Mouse (Mus musculus) limb, embryonic 11.5 days (tissue): ENCODE measurements around the gene Mapk8ip3. TPM values are rescaled to one million over a fixed set of nuclear protein-coding genes. Genes with fewer than 3 reads are reported as not detected.
A peak's percentile ranks its signal among the peaks of the same experiment; 100 is the strongest.

Experiments
- ATAC-seq: fragments of 200-750 bp; cut with Nextera tagmentation; 2 replicates; pipeline ENCODE4 v1.8.0; 2017; ENCODE audit warnings: low read depth; ENCODE audit not compliant: insufficient number of reproducible peaks, low FRiP score, low TSS enrichment
- DNase-seq: peaks from one replicate; pipeline ENCODE4 v3.0.0-alpha.2; 2015; ENCODE audit warnings: low spot score
- H3K27ac ChIP-seq: fragments of 300-500 bp; sonication (generic); replicated peaks from 2 replicates; pipeline ENCODE4 v1.5.1; 2014; ENCODE audit warnings: low read depth, mild to moderate bottlenecking, low read length
- H3K27me3 ChIP-seq: fragments of 300-500 bp; sonication (generic); 2 replicates; pipeline ENCODE4 v1.6.1; 2014; ENCODE audit warnings: mild to moderate bottlenecking, low read length, mixed read lengths; ENCODE audit not compliant: control insufficient read depth, insufficient read depth
- H3K36me3 ChIP-seq: fragments of 300-500 bp; sonication (generic); 2 replicates; pipeline ENCODE4 v1.6.1; 2014; ENCODE audit warnings: mild to moderate bottlenecking, low read length, moderate library complexity, mixed read lengths; ENCODE audit not compliant: control insufficient read depth, insufficient read depth
- H3K4me1 ChIP-seq: fragments of 300-500 bp; sonication (generic); 2 replicates; pipeline ENCODE4 v1.6.1; 2014; ENCODE audit warnings: low read length, mixed read lengths; ENCODE audit not compliant: control insufficient read depth, insufficient read depth
- H3K4me2 ChIP-seq: fragments of 300-500 bp; sonication (generic); 2 replicates; pipeline ENCODE4 v1.6.1; 2014; ENCODE audit warnings: low read depth, mild to moderate bottlenecking, moderate library complexity; ENCODE audit not compliant: severe bottlenecking
- H3K4me3 ChIP-seq: fragments of 300-500 bp; sonication (generic); 2 replicates; pipeline ENCODE4 v1.5.1; 2014; ENCODE audit warnings: low read depth, low read length
- H3K9ac ChIP-seq: fragments of 300-500 bp; sonication (generic); 2 replicates; pipeline ENCODE4 v1.6.1; 2014; ENCODE audit warnings: mild to moderate bottlenecking, low read length
- H3K9me3 ChIP-seq: fragments of 300-500 bp; sonication (generic); 2 replicates; pipeline ENCODE4 v1.6.1; 2016; ENCODE audit warnings: low read length; ENCODE audit not compliant: control insufficient read depth
- WGBS: fragments of 180-500 bp; shearing (Covaris S2); extraction: QIAGEN DNeasy Blood & Tissue Kit; methylation state at CpG from one replicate; pipeline ENCODE4 v1.1.7; 2014; 5-methylcytosine and 5-hydroxymethylcytosine counted together
- polyA plus RNA-seq: library from polyadenylated mRNA; unstranded; fragments of >200 nt; fragmentation: Nextera tagmentation; extraction: Ambion mirVana; gene quantifications from 2 replicates; pipeline ENCODE4 v1.2.1, GENCODE M21; 2014

Mapk8ip3 gene
- polyA plus RNA-seq, 1 experiment from 2014 or later = 31.0 TPM

DNA sequence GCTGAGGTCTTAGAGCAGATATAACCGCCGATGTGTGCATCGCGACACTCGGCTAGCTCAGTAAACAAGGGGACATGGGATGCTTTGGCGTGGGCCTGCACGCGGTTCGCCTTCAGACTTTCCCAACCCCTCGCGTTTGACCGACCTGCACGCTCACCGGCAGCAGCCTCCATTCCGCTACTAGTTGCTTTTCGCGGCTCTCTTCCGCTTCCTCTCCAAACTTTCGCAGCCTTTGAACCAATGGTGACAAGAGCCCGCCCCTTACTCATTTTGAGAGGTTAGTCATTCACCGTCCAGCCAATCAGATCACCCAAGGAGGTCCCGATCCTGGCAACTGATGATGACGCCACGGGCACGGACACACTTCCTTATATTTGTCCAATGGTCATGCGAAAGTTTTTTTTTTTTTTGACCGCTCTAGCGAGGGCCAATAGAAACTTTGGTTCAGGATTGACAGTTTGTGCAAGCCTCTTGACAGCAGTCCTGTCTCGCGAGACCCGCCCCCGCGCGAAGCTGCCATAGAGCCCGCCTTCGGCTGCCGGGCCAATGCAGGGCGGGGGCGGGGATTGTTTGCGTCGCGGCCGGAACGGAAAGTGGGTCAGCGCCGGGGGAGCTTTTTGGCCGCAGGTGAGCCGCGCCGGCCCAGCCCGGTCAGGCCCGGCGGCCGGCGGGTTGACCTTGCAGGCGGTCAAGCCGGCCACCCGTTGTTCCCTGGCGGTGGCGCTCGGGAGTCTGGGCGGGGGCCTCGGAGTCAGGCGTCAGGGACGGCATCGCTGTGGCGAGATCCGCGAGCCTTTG is 50.4 kb downstream of the Mapk8ip3 start, which contains the start of the genes Nubp2 and Spsb3:
Gene Nubp2 (minus strand): TSS at position 216 of the 798 bp plus-strand sequence.
Gene Spsb3 (plus strand): TSS at position 510 of the 798 bp plus-strand sequence.
- peak within 1 kb of the TSS; percentile 93 for H3K4me2 ChIP-seq
- WGBS = under 1% methylated on average over 69 of the region's 69 CpGs
- H3K27me3 ChIP-seq = no peaks in the 10 kb centered on the region
- peak within 1 kb of the TSS; percentile 84 for H3K4me3 ChIP-seq
- DNase-seq (peak; percentile 96), ATAC-seq (peak; percentile 96)
- peaks cover 15% of the 10 kb centered on the region; the same call in 1 of the 2 replicates for H3K4me1 ChIP-seq
- no peaks in the 10 kb centered on the region for H3K9me3 ChIP-seq
- H3K9ac ChIP-seq = peak within 1 kb of the TSS; percentile 75
- no peak within 1 kb of the TSS for H3K27ac ChIP-seq
- peaks cover 17% of the 10 kb centered on the region for H3K36me3 ChIP-seq

DNA sequence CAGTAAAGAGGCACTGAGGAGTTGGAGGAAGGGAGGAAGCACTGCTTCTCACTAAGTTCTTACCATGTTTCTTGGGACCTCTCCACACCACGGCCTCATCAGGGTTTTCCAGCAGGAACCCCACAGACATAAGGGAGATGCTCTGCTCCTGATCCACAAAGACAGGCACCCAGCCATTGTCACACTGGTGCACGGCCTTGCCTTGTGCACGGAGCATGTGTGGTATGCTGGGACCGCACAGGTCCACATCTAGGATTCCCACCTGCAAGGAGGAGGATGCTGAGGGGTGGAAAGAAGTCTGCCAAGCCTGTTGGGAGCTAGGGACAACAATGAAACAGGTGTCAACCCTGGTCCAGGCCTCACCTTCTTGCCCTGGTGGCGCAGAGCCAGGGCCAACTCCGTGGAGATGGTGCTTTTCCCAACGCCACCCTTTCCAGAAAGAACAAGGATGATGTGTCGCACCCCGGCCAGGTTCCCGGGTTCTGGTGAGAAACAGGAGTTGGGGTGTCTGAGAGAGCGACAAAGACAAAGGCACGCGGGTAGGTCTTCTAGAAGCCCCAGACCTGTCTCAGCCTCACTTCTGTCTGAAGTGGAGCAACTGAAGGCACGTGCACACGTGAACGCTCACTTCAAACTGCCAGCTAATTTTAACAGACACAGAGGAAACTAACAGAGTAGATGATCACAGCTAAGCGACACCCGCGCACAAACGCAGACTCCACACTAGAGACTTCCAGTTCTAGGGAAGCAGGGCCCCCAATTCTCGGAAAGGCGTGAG is 51.2 kb downstream of the Mapk8ip3 start:
- Histone ChIP-seq H3K4me2 (peak overlapping the region; percentile 88), H3K9ac (peak overlapping the region; percentile 59), H3K9me3 (no peaks in the 10 kb centered on the region), H3K27me3 (no peaks in the 10 kb centered on the region), H3K36me3 (peaks cover 10% of the 10 kb centered on the region), H3K27ac (no peak overlapping the region), H3K4me3 (peak overlapping the region; percentile 84), H3K4me1 (peaks cover 15% of the 10 kb centered on the region; the same call in 1 of the 2 replicates)
- WGBS = 22% methylated on average over 22 of the region's 22 CpGs
- DNase-seq (no peak), ATAC-seq (no peak; the same call in 1 of the 2 replicates)

- Histone ChIP-seq H3K36me3 (peaks cover 5% of the 10 kb centered on the region; the same call in 1 of the 2 replicates), H3K9me3 (no peaks in the 10 kb centered on the region), H3K4me1 (peaks cover 15% of the 10 kb centered on the region; the same call in 1 of the 2 replicates), H3K4me2 (no peak overlapping the region; the same call in 1 of the 2 replicates), H3K27ac (no peak overlapping the region), H3K27me3 (no peaks in the 10 kb centered on the region), H3K9ac (no peak overlapping the region), H3K4me3 (no peak overlapping the region)
- ATAC-seq = no peak
- 86% methylated on average over 6 of the region's 6 CpGs for WGBS
- no peak for DNase-seq
Measured at GRCm38 (mm10) chr17:24884391-24884790, 52.4 kb downstream of the Mapk8ip3 start.

DNA sequence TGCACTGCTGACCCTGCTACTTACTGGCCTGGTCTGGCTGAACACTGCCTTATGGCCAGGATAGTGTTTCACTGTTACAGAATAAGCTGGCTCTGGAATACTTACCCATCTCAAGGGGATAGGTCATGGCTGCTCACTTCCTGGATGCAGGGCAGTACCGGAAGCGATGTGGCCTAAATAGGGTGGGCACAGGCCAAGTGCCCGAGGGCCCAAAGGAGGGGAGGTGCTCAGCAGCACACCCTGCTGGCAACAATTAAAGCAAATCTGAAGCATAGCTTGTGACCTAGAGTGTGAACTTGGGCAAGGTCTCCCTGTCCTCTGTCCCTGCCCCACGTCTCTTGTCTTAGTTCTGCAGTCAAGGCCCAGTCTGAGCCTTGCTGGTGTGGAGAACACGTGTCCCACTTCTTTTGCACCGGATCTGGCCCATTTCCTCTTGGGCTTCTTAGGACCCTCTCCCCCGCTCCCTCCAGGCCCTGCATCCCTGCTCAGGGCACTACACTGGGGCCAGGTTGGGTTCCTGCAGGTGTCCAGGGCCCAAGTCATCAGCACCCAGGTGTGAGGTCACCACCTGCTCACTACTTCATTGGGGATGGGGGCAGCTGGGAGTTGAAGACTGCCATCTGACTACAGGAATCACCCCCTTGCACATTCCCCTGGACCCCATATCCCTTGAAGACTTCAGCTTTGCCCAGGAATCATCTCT is 54.9 kb downstream of the Mapk8ip3 start:
- Histone ChIP-seq H3K27me3 (no peaks in the 10 kb centered on the region), H3K4me2 (no peak overlapping the region), H3K4me1 (peaks cover 12% of the 10 kb centered on the region), H3K4me3 (no peak overlapping the region), H3K36me3 (peaks cover 5% of the 10 kb centered on the region; the same call in 1 of the 2 replicates), H3K27ac (no peak overlapping the region), H3K9ac (no peak overlapping the region), H3K9me3 (no peaks in the 10 kb centered on the region)
- ATAC-seq (no peak), DNase-seq (peak; percentile 58)
- 51% methylated on average over 7 of the region's 7 CpGs for WGBS

- no peak overlapping the region for H3K4me3 ChIP-seq
- WGBS = 78% methylated on average over 8 of the region's 8 CpGs
- H3K4me1 ChIP-seq = peaks cover 5% of the 10 kb centered on the region
- ATAC-seq (no peak; the same call in 1 of the 2 replicates), DNase-seq (no peak)
- peaks cover 5% of the 10 kb centered on the region; the same call in 1 of the 2 replicates for H3K36me3 ChIP-seq
- H3K27ac ChIP-seq = no peak overlapping the region
- H3K9ac ChIP-seq = no peak overlapping the region
- no peaks in the 10 kb centered on the region for H3K27me3 ChIP-seq
- no peaks in the 10 kb centered on the region for H3K9me3 ChIP-seq
- H3K4me2 ChIP-seq = no peak overlapping the region
Measured at GRCm38 (mm10) chr17:24878531-24878930, 58.2 kb downstream of the Mapk8ip3 start.

DNA sequence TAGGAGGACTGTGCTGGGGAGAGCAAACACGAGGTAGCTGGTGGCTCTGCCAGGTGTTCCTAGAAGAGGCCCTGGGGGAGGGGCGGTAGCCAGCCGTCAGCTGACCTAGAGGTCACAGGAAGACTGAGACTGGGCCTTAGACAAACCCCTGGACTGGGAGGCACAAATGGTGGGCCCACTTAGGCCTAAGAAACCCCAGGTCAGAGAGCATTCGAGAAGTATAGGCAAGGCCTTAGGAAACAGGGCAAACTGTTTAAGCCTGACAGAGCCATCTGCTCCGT is 58.7 kb downstream of the Mapk8ip3 start:
- DNase-seq (peak; percentile 35), ATAC-seq (no peak; the same call in 1 of the 2 replicates)
- Histone ChIP-seq H3K4me3 (no peak overlapping the region), H3K9me3 (no peaks in the 10 kb centered on the region), H3K9ac (peak overlapping the region; percentile 40; the same call in 1 of the 2 replicates), H3K36me3 (peaks cover 3% of the 10 kb centered on the region; the same call in 1 of the 2 replicates), H3K4me2 (no peak overlapping the region), H3K27me3 (no peaks in the 10 kb centered on the region), H3K4me1 (peaks cover 5% of the 10 kb centered on the region), H3K27ac (no peak overlapping the region)
- WGBS = 27% methylated on average over 5 of the region's 5 CpGs

GRCm38 (mm10) chr17:24877336-24878116 is 59.3 kb downstream of the Mapk8ip3 start:
- H3K27ac ChIP-seq = 0 out of 2 replicates have a peak overlapping the region, but pooled peaks have one; percentile 21
- H3K9me3 ChIP-seq = no peaks in the 10 kb centered on the region
- no peak overlapping the region for H3K4me3 ChIP-seq
- peak overlapping the region; percentile 40; the same call in 1 of the 2 replicates for H3K9ac ChIP-seq
- peaks cover 5% of the 10 kb centered on the region for H3K4me1 ChIP-seq
- 52% methylated on average over 10 of the region's 10 CpGs for WGBS
- H3K4me2 ChIP-seq = no peak overlapping the region
- DNase-seq (no peak), ATAC-seq (no peak)
- H3K27me3 ChIP-seq = no peaks in the 10 kb centered on the region
- H3K36me3 ChIP-seq = no peaks in the 10 kb centered on the region
